Mouse (Mus musculus) forebrain, postnatal 0 days (tissue): ENCODE results near the gene Wnt6. TPM values are rescaled to one million over a fixed set of nuclear protein-coding genes. Genes with fewer than 3 reads are reported as not detected.

ENCODE experiments used
- ATAC-seq: fragments of 200-750 bp; cut with Nextera tagmentation; 2 replicates; pipeline ENCODE4 v1.8.0; 2017; ENCODE audit warnings: mild to moderate bottlenecking, moderate library complexity
- DNase-seq: peaks from one replicate; pipeline ENCODE4 v3.0.0-alpha.2; 2015
- H3K27ac ChIP-seq: fragments of 300-500 bp; sonication (generic); 2 replicates; pipeline ENCODE4 v1.5.1; 2014; ENCODE audit warnings: low read depth, mild to moderate bottlenecking, antibody characterized with exemption, low read length, moderate library complexity, mixed read lengths
- H3K27me3 ChIP-seq: fragments of 300-500 bp; sonication (generic); 2 replicates; pipeline ENCODE4 v1.6.1; 2014; ENCODE audit warnings: mild to moderate bottlenecking, low read length, mixed read lengths; ENCODE audit not compliant: insufficient read depth
- H3K36me3 ChIP-seq: fragments of 300-500 bp; sonication (generic); 2 replicates; pipeline ENCODE4 v1.6.1; 2014; ENCODE audit warnings: mild to moderate bottlenecking, moderate library complexity; ENCODE audit not compliant: insufficient read depth
- H3K4me1 ChIP-seq: fragments of 300-500 bp; sonication (generic); 2 replicates; pipeline ENCODE4 v1.6.1; 2014; ENCODE audit warnings: antibody characterized with exemption; ENCODE audit not compliant: insufficient read depth
- H3K4me2 ChIP-seq: fragments of 300-500 bp; sonication (generic); 2 replicates; pipeline ENCODE4 v1.6.1; 2014; ENCODE audit warnings: low read depth, mild to moderate bottlenecking, moderate library complexity
- H3K4me3 ChIP-seq: fragments of 300-500 bp; sonication (generic); 2 replicates; pipeline ENCODE4 v1.5.1; 2014; ENCODE audit warnings: low read depth, low read length, mixed read lengths
- H3K9ac ChIP-seq: fragments of 300-500 bp; sonication (generic); 2 replicates; pipeline ENCODE4 v1.6.1; 2014; ENCODE audit warnings: mild to moderate bottlenecking
- H3K9me3 ChIP-seq: fragments of 300-500 bp; sonication (generic); 2 replicates; pipeline ENCODE4 v1.6.1; 2016; ENCODE audit warnings: low read length
- CTCF ChIP-seq: sonication (generic); IDR thresholded peaks from 2 replicates; pipeline ENCODE4 v1.5.1; 2016; ENCODE audit warnings: antibody characterized with exemption, control low read depth, low read depth
- WGBS: fragments of 180-500 bp; shearing (Covaris S2); extraction: QIAGEN DNeasy Blood & Tissue Kit; methylation state at CpG from one replicate; pipeline ENCODE4 v1.1.7; 2014; 5-methylcytosine and 5-hydroxymethylcytosine counted together
- polyA plus RNA-seq: library from polyadenylated mRNA; unstranded; fragments of >200 nt; fragmentation: Nextera tagmentation; extraction: Ambion mirVana; gene quantifications from 2 replicates; pipeline ENCODE4 v1.2.1, GENCODE M21; 2015
- total RNA-seq: library from RNA; depleted of rRNA; stranded (reverse); fragments of >200 nt; gene quantifications from 2 replicates; pipeline ENCODE4 v1.2.3, GENCODE M21; 2014

The Wnt6 gene
- total and polyA plus RNA-seq, 2 experiments from 2014 or later: 3.8 to 7.2 TPM

- Histone ChIP-seq H3K27me3 (peaks cover 11% of the 10 kb centered on the region), H3K4me3 (no peak overlapping the region), H3K9ac (no peak overlapping the region), H3K4me2 (no peak overlapping the region), H3K27ac (no peak overlapping the region), H3K9me3 (no peaks in the 10 kb centered on the region), H3K36me3 (no peaks in the 10 kb centered on the region), H3K4me1 (no peaks in the 10 kb centered on the region)
- TF ChIP-seq CTCF: no peak
- WGBS: 78% methylated on average over 5 of the region's 5 CpGs
- no peak for DNase-seq
- no peak for ATAC-seq
Measured at GRCm38 (mm10) chr1:74747335-74747734, 24.4 kb upstream of the Wnt6 start.

- Histone ChIP-seq H3K9ac (no peak within 1 kb of the TSS), H3K27ac (no peak within 1 kb of the TSS), H3K27me3 (peaks cover 11% of the 10 kb centered on the region), H3K9me3 (no peaks in the 10 kb centered on the region), H3K4me2 (peak within 1 kb of the TSS; percentile 17; the same call in 1 of the 2 replicates), H3K36me3 (no peaks in the 10 kb centered on the region), H3K4me1 (no peaks in the 10 kb centered on the region), H3K4me3 (no peak within 1 kb of the TSS)
- DNase-seq (no peak), ATAC-seq (peak; percentile 38; the same call in 1 of the 2 replicates)
- 8% methylated on average over 30 of the region's 30 CpGs for WGBS
- peak; percentile 56 for TF ChIP-seq CTCF
Measured at GRCm38 (mm10) chr1:74748643-74749271, 22.9 kb upstream of the Wnt6 start, which contains the start of gene Prkag3. Gene Prkag3, minus strand, starts transcription at chr1:74749221.

GRCm38 (mm10) chr1:74749301-74749700 lies 22.4 kb upstream of the Wnt6 start:
- Histone ChIP-seq H3K4me1 (no peaks in the 10 kb centered on the region), H3K9ac (no peak overlapping the region), H3K4me3 (no peak overlapping the region), H3K27me3 (peaks cover 11% of the 10 kb centered on the region), H3K27ac (no peak overlapping the region), H3K9me3 (no peaks in the 10 kb centered on the region), H3K36me3 (no peaks in the 10 kb centered on the region), H3K4me2 (no peak overlapping the region)
- no peak for TF ChIP-seq CTCF
- WGBS: 75% methylated on average over 7 of the region's 7 CpGs
- ATAC-seq (no peak), DNase-seq (no peak)

GRCm38 (mm10) chr1:74750683-74751082 lies 21.0 kb upstream of the Wnt6 start:
- Histone ChIP-seq H3K36me3 (no peaks in the 10 kb centered on the region), H3K4me1 (no peaks in the 10 kb centered on the region), H3K4me3 (no peak overlapping the region), H3K9ac (no peak overlapping the region), H3K27me3 (peaks cover 11% of the 10 kb centered on the region), H3K9me3 (no peaks in the 10 kb centered on the region), H3K27ac (no peak overlapping the region), H3K4me2 (no peak overlapping the region)
- DNase-seq (no peak), ATAC-seq (no peak)
- WGBS: 48% methylated on average over 4 of the region's 4 CpGs
- no peak for TF ChIP-seq CTCF

DNA sequence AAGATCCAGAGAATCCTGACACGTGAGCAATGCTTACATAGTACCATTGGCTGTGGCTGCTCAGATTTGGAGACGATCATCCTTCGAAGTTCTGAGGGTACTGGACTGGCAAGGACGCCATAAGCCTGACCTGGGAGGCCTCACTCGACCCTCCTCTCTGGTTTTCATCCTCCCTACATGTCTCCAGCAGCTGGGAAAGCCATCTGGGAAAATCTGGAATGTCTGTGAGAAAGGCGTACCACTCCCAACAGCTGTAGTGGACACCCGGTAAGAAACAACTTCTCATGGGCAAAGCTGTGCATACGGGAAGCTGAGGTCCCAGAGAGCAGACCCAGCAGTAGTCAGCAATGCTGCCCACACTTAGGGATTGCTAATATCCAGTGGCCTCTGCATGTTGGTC lies 19.5 kb upstream of the Wnt6 start:
- Histone ChIP-seq H3K9me3 (no peaks in the 10 kb centered on the region), H3K27ac (no peak overlapping the region), H3K27me3 (peaks cover 11% of the 10 kb centered on the region), H3K9ac (no peak overlapping the region), H3K4me1 (no peaks in the 10 kb centered on the region), H3K36me3 (no peaks in the 10 kb centered on the region), H3K4me3 (no peak overlapping the region), H3K4me2 (no peak overlapping the region)
- ATAC-seq (no peak), DNase-seq (no peak)
- TF ChIP-seq CTCF: no peak
- WGBS: 83% methylated on average over 8 of the region's 8 CpGs

GRCm38 (mm10) chr1:74752833-74753232 lies 18.9 kb upstream of the Wnt6 start:
- H3K36me3 ChIP-seq: no peaks in the 10 kb centered on the region
- no peak overlapping the region for H3K4me2 ChIP-seq
- no peak for TF ChIP-seq CTCF
- H3K27me3 ChIP-seq: peaks cover 11% of the 10 kb centered on the region
- no peak overlapping the region for H3K4me3 ChIP-seq
- DNase-seq (no peak), ATAC-seq (no peak)
- WGBS: 94% methylated on average over 3 of the region's 3 CpGs
- no peak overlapping the region for H3K9ac ChIP-seq
- H3K9me3 ChIP-seq: no peaks in the 10 kb centered on the region
- H3K4me1 ChIP-seq: no peaks in the 10 kb centered on the region
- H3K27ac ChIP-seq: no peak overlapping the region

GRCm38 (mm10) chr1:74753266-74753974 lies 18.3 kb upstream of the Wnt6 start:
- 91% methylated on average over 8 of the region's 8 CpGs for WGBS
- peaks cover 9% of the 10 kb centered on the region for H3K27me3 ChIP-seq
- H3K4me1 ChIP-seq: no peaks in the 10 kb centered on the region

More at GRCm38 (mm10) chr1:74753266-74753974, 18.3 kb upstream of the Wnt6 start:
- H3K9me3 ChIP-seq: no peaks in the 10 kb centered on the region
- DNase-seq: no peak
- H3K36me3 ChIP-seq: no peaks in the 10 kb centered on the region
- TF ChIP-seq CTCF: no peak
- H3K4me3 ChIP-seq: no peak overlapping the region
- no peak overlapping the region for H3K4me2 ChIP-seq
- H3K27ac ChIP-seq: no peak overlapping the region
- no peak for ATAC-seq
- no peak overlapping the region for H3K9ac ChIP-seq
